15 mouse cellular contexts compared by ENCODE assay signal in genomic region chr4:12657820-12658219, GRCm38 (mm10).
"Had no signal": no experiment of that assay in that cellular context is flagged by ENCODE, and none has a peak within 500 bp of the region (broad histone marks: within the 10 kb centered on the region; RNA-seq: fewer than 3 reads in every experiment).

No protein-coding gene starts in this region.

- H3K4me2 ChIP-seq: limb, embryonic 15.5 days; liver, embryonic 12.5 days; lung, embryonic 14.5 days had no signal

- H3K4me1 ChIP-seq: liver, embryonic 12.5 days had no signal

- ATAC-seq: liver, embryonic 12.5 days had no signal

- H3K9me3 ChIP-seq: limb, embryonic 15.5 days; liver, embryonic 12.5 days had no signal

- H3K4me3 ChIP-seq: limb, embryonic 15.5 days; liver, embryonic 12.5 days; myocyte had no signal

- DNase-seq: kidney, adult 11 months; kidney, adult 9 months; kidney, postnatal 36 days; layer of hippocampus, adult 9-11 months; layer of hippocampus, postnatal 36 days; lung, postnatal 10 days; lung, postnatal 4 days; right cerebral cortex, adult 18-20 months; right cerebral cortex, postnatal 25 days; thymus, postnatal 14 days had no signal

- H3K9ac ChIP-seq: limb, embryonic 15.5 days; liver, embryonic 12.5 days; lung, embryonic 14.5 days had no signal

- H3K27me3 ChIP-seq: limb, embryonic 15.5 days; liver, embryonic 12.5 days had no signal

- H3K27ac ChIP-seq: kidney, postnatal 0 days; limb, embryonic 15.5 days; liver, embryonic 12.5 days had no signal

- H3K36me3 ChIP-seq: limb, embryonic 15.5 days; liver, embryonic 12.5 days had no signal
